Mouse (Mus musculus) kidney, adult 2 months (tissue): ENCODE data around the gene Scd4. TPM values are rescaled to one million over a fixed set of nuclear protein-coding genes. Genes with fewer than 3 reads are reported as not detected.

ENCODE experiments used
- DNase-seq: peaks from one replicate; pipeline ENCODE4 v3.0.0; 2021
- H3K27ac ChIP-seq: fragments of 200-500 bp; 2 replicates; pipeline ENCODE4 v1.5.1; 2012; ENCODE audit warnings: low read depth, low read length, control low read depth, inconsistent platforms; ENCODE audit not compliant: insufficient read depth
- H3K27me3 ChIP-seq: fragments of 200-500 bp; replicated peaks from 2 replicates; pipeline ENCODE4 v1.6.1; 2012; ENCODE audit warnings: mild to moderate bottlenecking, moderate library complexity, low read length, inconsistent platforms; ENCODE audit not compliant: control insufficient read depth, insufficient read depth
- H3K36me3 ChIP-seq: fragments of 200-500 bp; 2 replicates; pipeline ENCODE4 v1.6.1; 2012; ENCODE audit warnings: mild to moderate bottlenecking, moderate library complexity, low read length, inconsistent platforms; ENCODE audit not compliant: control insufficient read depth, insufficient read depth
- H3K4me1 ChIP-seq: fragments of 200-500 bp; 2 replicates; pipeline ENCODE4 v1.6.1; 2011; ENCODE audit warnings: low read length; ENCODE audit not compliant: control insufficient read depth, insufficient read depth
- H3K4me3 ChIP-seq: fragments of 200-500 bp; 2 replicates; pipeline ENCODE4 v1.5.1; 2011; ENCODE audit warnings: mild to moderate bottlenecking, low read depth, low read length, control low read depth; ENCODE audit not compliant: insufficient read depth
- CTCF ChIP-seq: fragments of 200-500 bp; conservative IDR thresholded peaks from 2 replicates; pipeline ENCODE4 v1.5.1; 2011; ENCODE audit warnings: low read depth, mild to moderate bottlenecking, control low read depth, low read length, moderate library complexity, mixed read lengths; ENCODE audit not compliant: insufficient read depth, insufficient read length
- POLR2A ChIP-seq: fragments of 200-500 bp; IDR thresholded peaks from one replicate; pipeline ENCODE4 v1.6.1; 2011; ENCODE audit warnings: low read depth, low read length, control low read depth
- WGBS: fragments of 180-500 bp; shearing (Covaris S2); methylation state at CpG from one replicate; pipeline ENCODE4 v1.1.7; 2018; 5-methylcytosine and 5-hydroxymethylcytosine counted together
- polyA plus RNA-seq: library from polyadenylated mRNA; depleted of rRNA; stranded (reverse); fragments of >200 nt; gene quantifications from 2 replicates; pipeline ENCODE4 v1.2.3, GENCODE M21; 2012

Gene Scd4
- polyA plus RNA-seq, 1 experiment: 0.23 TPM

DNA sequence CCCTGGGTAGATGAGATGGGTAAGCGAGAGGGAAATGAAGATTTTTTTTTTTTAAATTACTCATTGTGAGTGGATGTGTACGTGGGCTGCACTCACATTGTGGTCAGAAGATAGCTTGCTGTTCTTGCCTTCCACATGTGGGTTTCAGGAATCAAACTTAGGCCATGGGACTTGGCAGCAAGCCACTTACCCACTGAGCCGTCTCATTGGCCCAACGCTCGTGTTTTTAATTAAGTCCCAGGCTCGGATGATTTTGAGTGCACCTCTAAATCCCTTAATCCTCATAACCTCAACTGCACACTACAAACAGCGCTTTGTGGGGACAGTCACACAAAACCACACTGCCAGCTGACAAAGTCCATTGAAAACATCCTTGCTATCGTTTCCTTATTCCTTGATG lies 36.5 kb downstream of the Scd4 start:
- peak; percentile 16 for DNase-seq
- no peak overlapping the region for H3K4me3 ChIP-seq
- no peak overlapping the region for H3K27ac ChIP-seq
- TF ChIP-seq CTCF: no peak
- H3K36me3 ChIP-seq: no peaks in the 10 kb centered on the region
- peaks cover 4% of the 10 kb centered on the region for H3K4me1 ChIP-seq
- WGBS: 50% methylated on average over 8 of the region's 8 CpGs
- H3K27me3 ChIP-seq: no peaks in the 10 kb centered on the region

DNA sequence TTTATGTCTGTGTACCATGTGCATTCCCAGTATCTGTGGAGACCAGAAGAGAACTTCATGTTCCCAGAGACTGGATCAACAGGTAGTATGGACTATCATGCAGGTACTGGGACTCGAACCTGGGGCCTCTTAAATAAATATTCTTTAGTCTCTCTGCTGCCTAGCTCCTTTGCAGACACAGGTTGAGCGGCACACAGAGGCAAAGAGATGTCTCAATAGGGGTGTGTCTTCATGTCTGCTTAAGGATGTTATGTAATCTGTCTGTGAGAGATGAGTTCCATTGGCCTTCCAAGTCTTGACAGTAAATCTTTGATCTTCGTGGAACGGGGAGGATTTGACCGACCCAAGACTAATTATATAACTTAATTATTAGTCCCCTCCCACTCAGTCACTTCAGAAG lies 37.3 kb downstream of the Scd4 start:
- no peaks in the 10 kb centered on the region for H3K27me3 ChIP-seq
- no peak overlapping the region for H3K4me3 ChIP-seq
- H3K4me1 ChIP-seq: peaks cover 4% of the 10 kb centered on the region
- no peak overlapping the region for H3K27ac ChIP-seq
- WGBS: 57% methylated on average over 5 of the region's 5 CpGs
- TF ChIP-seq CTCF (no peak), POLR2A (no peak)
- no peaks in the 10 kb centered on the region for H3K36me3 ChIP-seq
- no peak for DNase-seq

DNA sequence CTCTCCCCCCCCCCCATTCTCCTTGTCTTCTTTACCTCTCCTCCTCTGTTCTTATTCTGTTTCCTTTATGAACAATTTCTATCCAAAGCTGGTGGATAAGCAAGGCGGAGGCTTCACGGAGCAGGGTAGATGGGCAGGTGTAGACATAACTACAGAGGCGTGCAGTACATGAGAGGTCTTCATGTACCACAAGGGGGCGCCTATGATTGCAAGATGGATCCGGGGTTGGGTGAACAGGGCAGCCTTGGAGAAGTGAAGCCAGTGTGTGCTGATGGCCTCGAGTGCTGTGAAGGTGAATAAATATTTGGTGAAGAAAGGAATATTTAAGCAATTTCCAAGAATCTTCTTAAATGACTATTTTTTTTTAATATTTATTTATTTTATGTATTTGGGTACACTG lies 40.1 kb downstream of the Scd4 start:
- Histone ChIP-seq H3K4me3 (no peak overlapping the region), H3K4me1 (no peaks in the 10 kb centered on the region)
- 16% methylated on average over 6 of the region's 6 CpGs for WGBS

DNA sequence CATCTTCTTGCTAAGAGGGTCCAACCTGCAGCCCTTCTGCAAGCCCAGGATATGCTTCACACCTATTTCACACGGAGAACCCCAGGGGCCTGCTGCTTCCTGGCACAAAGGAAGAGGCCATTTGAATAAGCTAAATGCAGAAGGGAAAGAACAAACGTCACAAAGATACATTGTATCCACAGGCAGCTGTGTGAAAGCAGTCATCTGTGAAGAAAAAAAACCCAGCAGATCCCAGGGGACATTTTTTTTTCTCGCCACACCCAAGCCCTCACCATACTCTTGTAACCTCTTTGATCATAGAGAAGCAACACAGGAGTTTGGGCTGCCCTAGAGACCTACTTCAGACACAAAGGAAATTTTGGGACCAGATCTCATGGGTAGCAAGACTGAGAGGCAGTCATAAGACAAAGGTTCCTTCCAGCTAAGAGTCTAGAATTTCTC lies 43.6 kb downstream of the Scd4 start:
- 51% methylated on average over 3 of the region's 3 CpGs for WGBS
- no peak for DNase-seq
- H3K4me3 ChIP-seq: no peak overlapping the region
- TF ChIP-seq CTCF: no peak
- no peak for TF ChIP-seq POLR2A
- H3K36me3 ChIP-seq: no peaks in the 10 kb centered on the region
- no peaks in the 10 kb centered on the region for H3K4me1 ChIP-seq
- no peaks in the 10 kb centered on the region; the same call in none of the 2 replicates for H3K27me3 ChIP-seq
- H3K27ac ChIP-seq: no peak overlapping the region

More for the DNA sequence above, 40.1 kb downstream of the Scd4 start:
- peak; percentile 89 for DNase-seq
- no peaks in the 10 kb centered on the region for H3K27me3 ChIP-seq
- no peak for TF ChIP-seq POLR2A
- TF ChIP-seq CTCF: peak; percentile 93
- no peaks in the 10 kb centered on the region for H3K36me3 ChIP-seq
- H3K27ac ChIP-seq: no peak overlapping the region

DNA sequence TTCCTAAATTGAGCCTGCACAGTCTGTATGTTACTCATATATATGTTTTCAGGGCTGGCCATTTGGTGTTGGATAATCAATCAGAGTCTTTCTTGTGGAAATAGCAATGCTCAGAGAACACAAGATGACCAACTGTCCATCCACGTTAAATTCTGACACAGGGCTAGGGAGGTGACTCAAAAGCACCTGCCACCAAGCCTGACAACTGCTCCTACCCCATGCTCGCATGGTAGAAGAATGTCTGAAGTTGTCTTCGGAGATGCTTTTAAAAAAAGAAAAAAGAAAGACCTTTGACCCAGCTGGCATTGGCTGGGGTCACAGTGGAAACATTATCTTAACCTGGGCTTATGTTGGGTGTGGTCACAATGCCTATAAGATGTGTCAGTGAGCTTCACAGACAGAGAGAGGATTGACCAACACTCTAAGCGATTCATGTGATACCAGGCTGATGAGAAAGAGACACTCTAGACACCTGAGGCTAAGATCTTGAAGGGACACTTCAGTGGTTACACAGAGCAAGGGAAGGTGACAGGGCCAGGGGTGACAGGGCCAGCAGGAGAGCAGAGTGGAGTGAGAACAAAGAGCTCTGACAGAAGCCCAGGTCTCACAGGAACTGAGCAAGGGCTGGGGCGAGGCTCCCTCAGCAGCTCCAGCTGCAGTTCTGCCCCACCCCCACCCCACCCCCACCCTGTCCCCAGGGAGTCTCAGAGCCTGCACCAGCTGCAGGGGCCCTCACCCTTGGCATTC lies 44.9 kb downstream of the Scd4 start:
- TF ChIP-seq POLR2A (no peak), CTCF (no peak)
- Histone ChIP-seq H3K27ac (no peak overlapping the region), H3K27me3 (no peaks in the 10 kb centered on the region; the same call in none of the 2 replicates), H3K4me3 (no peak overlapping the region), H3K4me1 (no peaks in the 10 kb centered on the region), H3K36me3 (no peaks in the 10 kb centered on the region)
- WGBS: 64% methylated on average over 5 of the region's 5 CpGs
- DNase-seq: no peak

DNA sequence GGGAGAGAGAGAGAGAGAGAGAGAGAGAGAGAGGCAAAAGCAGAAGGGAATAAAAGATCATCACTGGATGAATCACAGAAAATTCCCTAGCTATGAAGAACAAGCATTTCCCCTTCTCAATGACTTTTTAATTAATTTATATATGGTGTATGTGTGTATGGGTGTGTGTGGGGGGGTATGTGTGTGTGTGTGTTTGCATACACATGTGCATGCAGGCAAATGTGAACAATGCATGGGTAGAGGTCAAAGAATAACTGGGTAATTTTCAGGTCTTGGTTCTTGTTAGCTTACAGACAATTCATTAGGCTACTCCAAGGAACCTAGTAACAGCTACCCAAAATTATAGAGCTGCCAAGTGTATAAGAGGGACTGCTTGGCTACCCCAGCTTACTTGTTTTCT lies 46.2 kb downstream of the Scd4 start:
- DNase-seq: no peak

DNA sequence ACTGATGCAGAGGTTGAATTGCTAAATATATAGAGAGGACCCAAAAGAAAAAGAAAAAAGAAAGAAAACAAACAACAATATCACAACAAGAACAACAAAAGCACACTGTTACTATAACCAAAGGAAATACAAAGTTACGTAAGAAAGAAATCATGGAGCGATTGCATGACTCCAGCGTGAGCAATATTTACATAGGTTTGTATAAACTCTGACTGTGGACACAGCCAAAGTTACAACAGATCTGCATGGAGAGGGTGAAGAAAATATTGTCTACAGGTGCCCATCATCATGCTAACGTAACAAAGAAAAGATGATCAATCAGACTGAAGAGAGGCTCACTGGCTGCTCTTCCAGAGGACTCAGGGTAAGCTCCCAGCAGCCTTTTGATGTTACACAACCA lies 47.2 kb downstream of the Scd4 start:
- DNase-seq: no peak
- no peaks in the 10 kb centered on the region; the same call in none of the 2 replicates for H3K27me3 ChIP-seq
- WGBS: 92% methylated on average over 4 of the region's 4 CpGs
- H3K36me3 ChIP-seq: no peaks in the 10 kb centered on the region
- no peaks in the 10 kb centered on the region for H3K4me1 ChIP-seq
- no peak overlapping the region for H3K27ac ChIP-seq
- no peak overlapping the region for H3K4me3 ChIP-seq
- TF ChIP-seq POLR2A (no peak), CTCF (no peak)

More for the DNA sequence above, 46.2 kb downstream of the Scd4 start:
- H3K4me3 ChIP-seq: no peak overlapping the region
- TF ChIP-seq CTCF (no peak), POLR2A (no peak)
- no peaks in the 10 kb centered on the region for H3K36me3 ChIP-seq
- H3K27ac ChIP-seq: no peak overlapping the region
- no peaks in the 10 kb centered on the region; the same call in none of the 2 replicates for H3K27me3 ChIP-seq
- H3K4me1 ChIP-seq: no peaks in the 10 kb centered on the region
